Mouse (Mus musculus) embryo, embryonic 11.5 days (tissue): ENCODE results near the gene Ndufaf7.

Source experiments
- DNase-seq: peaks from one replicate; pipeline ENCODE4 v3.0.0-alpha.2; 2012; ENCODE audit warnings: low read depth, low spot score

The Ndufaf7 gene

GRCm38 (mm10) chr17:78964387-78964786, 27.5 kb downstream of the Ndufaf7 start:
- no peak for DNase-seq

DNA sequence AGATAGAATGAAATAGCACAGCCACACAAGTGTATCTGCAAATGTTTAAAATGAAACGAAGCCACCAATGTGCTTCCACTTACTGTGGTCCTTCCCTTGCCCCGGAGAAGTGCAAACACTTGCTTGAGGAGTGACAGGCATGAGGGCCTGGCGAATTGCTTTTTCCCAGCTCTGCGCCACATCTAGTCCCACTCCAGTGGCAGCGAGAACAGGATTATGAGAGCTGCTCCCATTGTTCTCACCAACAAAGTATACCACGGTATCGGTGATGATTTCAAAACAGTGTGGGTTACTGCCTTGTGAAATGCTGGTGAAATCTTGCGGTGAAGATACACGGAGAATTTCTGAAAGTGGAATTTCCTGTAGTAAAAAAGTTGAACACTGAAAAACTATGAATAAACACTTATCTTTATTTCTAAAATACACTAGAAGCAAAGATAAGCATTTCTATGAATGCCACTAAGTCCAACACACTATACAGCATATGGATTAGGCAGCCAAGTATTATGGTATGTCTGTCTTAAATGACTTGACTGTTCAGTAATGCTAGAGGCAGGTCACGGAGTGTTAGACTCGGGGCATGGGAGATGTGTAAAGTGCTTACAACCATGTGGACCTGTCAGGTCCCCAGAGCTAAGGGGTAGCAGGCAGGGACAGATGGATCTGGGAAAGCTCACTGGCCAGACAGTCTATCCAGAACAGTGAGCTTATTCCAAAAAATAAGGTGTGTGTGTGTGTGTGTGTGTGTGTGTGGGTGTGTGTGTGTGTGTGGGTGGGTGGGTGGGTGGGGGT, 29.4 kb downstream of the Ndufaf7 start:
- no peak for DNase-seq

DNA sequence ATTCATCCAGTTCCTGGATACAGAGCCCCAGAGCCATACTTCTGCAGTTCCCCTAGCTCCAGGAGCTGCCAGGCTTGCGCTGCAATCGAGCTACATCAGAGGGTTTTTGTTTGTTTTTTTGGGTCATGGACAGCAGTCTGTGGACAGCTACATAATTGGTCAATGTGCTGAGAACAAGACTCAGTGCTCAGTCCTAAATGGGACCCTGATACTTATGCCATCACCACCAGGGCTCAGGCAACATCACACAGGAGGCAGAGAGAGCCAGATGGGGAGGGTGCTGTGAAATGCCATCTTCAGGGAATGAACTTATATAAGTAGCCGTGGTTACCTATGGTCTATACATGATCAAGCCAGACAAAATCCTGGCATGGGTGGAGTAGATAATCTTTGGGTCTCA, 31.6 kb downstream of the Ndufaf7 start:
- no peak for DNase-seq

- DNase-seq, result no peak
Observed at GRCm38 (mm10) chr17:78983166-78983565, 46.2 kb downstream of the Ndufaf7 start.

GRCm38 (mm10) chr17:78983736-78984135, 46.8 kb downstream of the Ndufaf7 start:
- no peak for DNase-seq

DNA sequence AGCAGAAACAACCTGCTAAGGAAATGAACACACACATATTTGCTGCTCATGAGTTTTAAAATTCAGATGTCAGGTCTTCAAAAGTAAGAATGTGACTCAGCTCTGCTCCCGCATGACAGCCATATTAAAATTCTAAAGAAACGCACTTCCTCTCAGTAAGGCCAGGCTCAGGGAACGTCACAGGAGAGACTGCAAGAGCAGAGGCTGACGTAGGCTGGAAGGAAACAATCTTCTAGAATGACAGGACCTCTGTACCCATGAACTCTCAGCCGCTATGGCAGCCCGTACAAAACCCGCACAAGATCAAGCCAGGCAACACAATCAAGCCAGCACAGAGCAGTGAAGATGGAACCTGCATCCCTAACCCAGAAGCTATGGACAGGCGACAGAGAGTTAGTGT, 52.1 kb downstream of the Ndufaf7 start:
- DNase-seq, result no peak

DNA sequence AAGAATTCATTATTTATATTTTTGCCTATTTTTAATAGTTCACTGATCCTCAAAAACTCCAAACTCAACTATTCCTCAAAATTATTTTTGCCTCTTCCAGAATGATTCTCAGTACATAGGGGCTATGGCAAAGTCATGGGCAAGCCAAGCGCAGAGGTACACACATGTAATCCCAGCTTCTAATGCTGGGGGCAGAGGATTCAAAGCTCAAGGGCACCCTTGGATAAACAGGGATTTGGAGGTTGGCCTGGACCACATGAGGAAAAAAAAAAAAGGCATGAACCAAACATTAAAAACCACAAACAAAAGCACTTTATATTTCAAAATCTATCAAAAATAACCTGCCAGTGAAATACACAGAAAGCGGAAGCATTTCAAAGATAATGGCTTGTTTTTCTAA, 54.6 kb downstream of the Ndufaf7 start:
- DNase-seq, result no peak

- no peak for DNase-seq
Observed at GRCm38 (mm10) chr17:78992303-78993027, 55.5 kb downstream of the Ndufaf7 start.

DNA sequence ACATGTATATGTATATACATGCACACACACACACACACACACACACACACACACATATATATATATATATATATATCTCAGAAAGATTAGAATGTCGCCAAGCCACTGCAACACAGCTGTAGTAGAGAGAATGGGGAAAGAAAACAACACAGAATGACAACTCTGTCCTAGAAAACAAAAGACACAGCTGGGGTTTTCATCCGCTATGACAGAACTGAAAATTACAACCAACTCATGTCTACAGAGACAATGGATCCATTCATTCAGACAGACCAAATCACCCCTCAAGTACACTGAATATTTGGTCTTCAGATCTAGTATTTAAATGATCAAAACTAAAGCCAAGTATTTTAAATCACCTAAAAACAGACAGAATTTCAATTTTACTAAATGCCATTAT, 56.7 kb downstream of the Ndufaf7 start:
- DNase-seq, result no peak

- DNase-seq, result no peak
Observed at GRCm38 (mm10) chr17:78994382-78994781, 57.4 kb downstream of the Ndufaf7 start.

DNA sequence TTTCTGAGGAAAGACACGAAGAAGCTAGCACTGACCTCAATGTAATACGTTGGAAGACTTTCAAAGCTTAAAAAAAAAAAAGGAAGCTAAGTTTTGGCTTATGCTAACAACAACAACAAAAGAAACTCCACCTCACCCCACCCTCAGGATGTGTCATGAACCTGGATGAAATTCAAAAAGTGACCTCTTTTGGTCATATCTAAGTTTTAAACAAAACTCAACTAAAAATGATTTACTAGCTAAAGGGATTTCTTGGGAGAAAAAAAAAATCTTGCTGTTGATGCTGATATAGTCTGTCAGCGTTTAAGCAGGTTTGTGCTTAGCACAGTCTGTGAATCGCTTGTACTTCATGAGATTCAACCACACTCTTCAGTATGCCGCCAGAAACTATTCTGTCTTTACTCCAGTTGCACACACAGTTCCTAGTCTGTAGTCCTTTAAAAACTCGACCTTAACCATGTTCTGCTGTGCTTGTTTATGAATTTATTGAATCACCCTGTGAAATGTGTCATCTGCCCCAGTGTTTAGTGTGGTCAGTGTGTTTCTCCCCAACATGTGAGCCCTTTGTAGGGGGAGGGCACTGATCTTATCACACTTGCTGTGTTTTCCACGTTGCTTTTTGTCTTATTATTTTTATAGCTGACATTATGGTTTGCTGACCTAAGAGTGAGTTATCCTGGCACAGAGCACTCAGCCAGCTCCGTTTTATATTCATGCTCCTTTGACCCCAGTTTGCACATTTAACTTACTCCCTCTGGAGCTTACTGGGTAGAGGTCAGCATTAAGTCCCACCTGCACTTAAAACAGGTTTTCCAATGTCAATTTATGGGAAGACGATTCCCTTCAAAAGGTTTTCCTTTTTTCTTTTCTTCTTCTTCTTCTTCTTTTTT, 58.2 kb downstream of the Ndufaf7 start:
- no peak for DNase-seq
